Mouse (Mus musculus): ENCODE results near the gene Tmem41a. TPM values are rescaled to one million over a fixed set of nuclear protein-coding genes. Genes with fewer than 3 reads are reported as not detected.

Gene Tmem41a
- polyA plus RNA-seq, 1 experiment from 2014 or later, result 25.2 TPM

DNA sequence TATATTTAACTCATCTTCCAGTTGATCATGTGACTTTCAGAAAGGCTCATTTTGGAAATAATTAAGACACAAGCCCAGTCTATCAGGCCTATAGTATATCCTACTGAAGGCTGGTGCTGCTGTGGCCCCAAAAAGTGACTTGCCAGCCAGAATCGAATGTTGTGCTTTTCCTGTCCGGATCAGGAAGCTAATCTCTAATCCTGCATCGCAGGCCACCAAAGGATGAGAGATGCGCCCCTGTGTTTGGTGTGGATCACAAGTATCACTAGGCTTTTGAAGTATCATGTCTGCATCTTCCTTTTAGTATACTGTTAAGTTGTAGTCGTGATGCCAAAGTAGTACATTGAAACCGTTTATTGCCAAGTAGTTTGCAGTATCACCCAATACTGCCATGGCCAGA, 53.5 kb downstream of the Tmem41a start:
- H3K4me3 ChIP-seq, result no peak overlapping the region
- H3K4me2 ChIP-seq, result no peak overlapping the region
- no peak overlapping the region for H3K9ac ChIP-seq
- 84% methylated on average over 6 of the region's 6 CpGs for WGBS
- no peak for ATAC-seq (ENCODE audit: borderline replicate concordance, extremely low read depth, low FRiP score, low TSS enrichment)
- H3K36me3 ChIP-seq, result no peaks in the 10 kb centered on the region
- H3K27ac ChIP-seq, result no peak overlapping the region
- H3K4me1 ChIP-seq, result no peaks in the 10 kb centered on the region
- no peaks in the 10 kb centered on the region for H3K27me3 ChIP-seq
- H3K9me3 ChIP-seq, result no peaks in the 10 kb centered on the region

GRCm38 (mm10) chr16:21887601-21888000, 59.8 kb downstream of the Tmem41a start:
- 80% methylated on average over 2 of the region's 2 CpGs for WGBS
- no peak for ATAC-seq (ENCODE audit: borderline replicate concordance, extremely low read depth, low FRiP score, low TSS enrichment)

More at GRCm38 (mm10) chr16:21887601-21888000, 59.8 kb downstream of the Tmem41a start:
- H3K4me3 ChIP-seq, result no peak overlapping the region
- no peaks in the 10 kb centered on the region for H3K36me3 ChIP-seq
- H3K4me1 ChIP-seq, result no peaks in the 10 kb centered on the region
- no peaks in the 10 kb centered on the region for H3K27me3 ChIP-seq
- no peak overlapping the region for H3K27ac ChIP-seq
- no peak overlapping the region for H3K9ac ChIP-seq
- H3K4me2 ChIP-seq, result no peak overlapping the region
- no peaks in the 10 kb centered on the region for H3K9me3 ChIP-seq

Other genes starting within 250 kb of the Tmem41a start
- gene Ehhadh, start 159.7 kb downstream of the Tmem41a start, polyA plus RNA-seq (2015; fragmentation: Nextera tagmentation; extraction: Ambion mirVana), result 2.1 and 2.4 TPM in 2 replicates
- gene Map3k13, start 153.2 kb downstream of the Tmem41a start, polyA plus RNA-seq (2015; fragmentation: Nextera tagmentation; extraction: Ambion mirVana), result 0.56 and 0.59 TPM in 2 replicates
- 1.4 and 2.0 TPM in 2 replicates for gene Liph, start 48.1 kb upstream of the Tmem41a start, polyA plus RNA-seq (2015; fragmentation: Nextera tagmentation; extraction: Ambion mirVana)
- 40.6 and 43.8 TPM in 2 replicates for gene Senp2, start 61.9 kb upstream of the Tmem41a start, polyA plus RNA-seq (2015; fragmentation: Nextera tagmentation; extraction: Ambion mirVana)
- gene Igf2bp2, start 215.7 kb upstream of the Tmem41a start, polyA plus RNA-seq (2015; fragmentation: Nextera tagmentation; extraction: Ambion mirVana), result 55.8 and 56.6 TPM in 2 replicates